7 mouse cellular contexts compared by ENCODE assay signal in genomic region chrX:43427111-43427510, GRCm38 (mm10). TPM values are rescaled to one million over a fixed set of nuclear protein-coding genes. Genes with fewer than 3 reads are reported as not detected.
A peak's percentile ranks its signal among the peaks of the same experiment; 100 is the strongest.
DNase-seq lines count a peak whose midpoint lies in the region; ATAC-seq lines count a peak whose summit lies in the region.

No protein-coding gene starts in this region.

- no peak overlapping the region for H3K9ac ChIP-seq in embryonic facial prominence, embryonic 13.5 days
- H3K9ac ChIP-seq in midbrain, embryonic 16.5 days (ENCODE audit: low read depth, low read length), result peak overlapping the region; percentile 65

- DNase-seq in cerebellum, adult 8-10 months, result peak; percentile 61
- DNase-seq in layer of hippocampus, adult 8-10 months (ENCODE audit: low spot score in 2 of 2), result peak; percentile 3 to 10
- no peak for DNase-seq in heart, postnatal 14 days
- no peak for DNase-seq in kidney, adult 18-20 months
- DNase-seq in spleen, postnatal 10 days (ENCODE audit: low spot score in 2 of 2), result no peak

- H3K27ac ChIP-seq in embryonic facial prominence, embryonic 13.5 days, result no peak overlapping the region
- peak overlapping the region; percentile 64 for H3K27ac ChIP-seq in midbrain, embryonic 16.5 days (ENCODE audit: low read length)

- ATAC-seq in embryonic facial prominence, embryonic 13.5 days (ENCODE audit: insufficient number of reproducible peaks, insufficient read depth, low FRiP score, low TSS enrichment, low read depth), result no peak
- no peak for ATAC-seq in midbrain, embryonic 16.5 days

- H3K4me2 ChIP-seq in embryonic facial prominence, embryonic 13.5 days, result peak overlapping the region; percentile 67
- H3K4me2 ChIP-seq in midbrain, embryonic 16.5 days (ENCODE audit: low read length), result peak overlapping the region; percentile 64

- H3K36me3 ChIP-seq in embryonic facial prominence, embryonic 13.5 days, result no peaks in the 10 kb centered on the region
- H3K36me3 ChIP-seq in midbrain, embryonic 16.5 days (ENCODE audit: control insufficient read depth, insufficient read depth, low read length), result no peaks in the 10 kb centered on the region

- no peaks in the 10 kb centered on the region for H3K4me1 ChIP-seq in embryonic facial prominence, embryonic 13.5 days
- H3K4me1 ChIP-seq in midbrain, embryonic 16.5 days (ENCODE audit: control insufficient read depth, insufficient read depth, low read length), result no peaks in the 10 kb centered on the region

- no peaks in the 10 kb centered on the region for H3K9me3 ChIP-seq in embryonic facial prominence, embryonic 13.5 days
- H3K9me3 ChIP-seq in midbrain, embryonic 16.5 days (replicated peaks; ENCODE audit: control insufficient read depth, low read length, poor library complexity, severe bottlenecking), result no peaks in the 10 kb centered on the region

- H3K4me3 ChIP-seq in embryonic facial prominence, embryonic 13.5 days, result peak overlapping the region; percentile 40
- H3K4me3 ChIP-seq in midbrain, embryonic 16.5 days (ENCODE audit: low read depth, low read length), result peak overlapping the region; percentile 52

- peaks cover 20% of the 10 kb centered on the region for H3K27me3 ChIP-seq in embryonic facial prominence, embryonic 13.5 days
- no peaks in the 10 kb centered on the region for H3K27me3 ChIP-seq in midbrain, embryonic 16.5 days (ENCODE audit: control insufficient read depth, insufficient read depth, low read depth, low read length)

- intact Hi-C loops in heart, postnatal 14 days (cut with DNase I), result no loop called here

- 29% methylated on average over 10 of the region's 10 CpGs for WGBS in embryonic facial prominence, embryonic 13.5 days
- WGBS in midbrain, embryonic 16.5 days, result 15% methylated on average over 10 of the region's 10 CpGs

RNA-seq across cellular contexts. Expression of gene Tenm1, which starts 1.8 kb away (rescaled TPM):
- 2.2 TPM in 2 replicates for polyA plus RNA-seq in embryonic facial prominence, embryonic 13.5 days (2015; fragmentation: Nextera tagmentation; extraction: Ambion mirVana)
- total RNA-seq in layer of hippocampus, adult 8-10 months (2022), result 10 to 100 TPM; 31.3 to 35.7 (median 33.9) TPM
- 42.2 and 42.5 TPM in 2 replicates for polyA plus RNA-seq in midbrain, embryonic 16.5 days (2015; fragmentation: Nextera tagmentation; extraction: Ambion mirVana)
- under 1 TPM; 0.17 TPM for total RNA-seq in heart, postnatal 14 days (2021)

Comparison
In these comparisons a context has a peak if more than half of its experiments do, and no peak if none do; other contexts are left out.
1. DNase-seq: peak in cerebellum, adult 8-10 months (single experiment) and layer of hippocampus, adult 8-10 months (2 of 2); none in heart, postnatal 14 days (0 of 2), kidney, adult 18-20 months (single experiment) and spleen, postnatal 10 days (0 of 2).
2. RNA of gene Tenm1, which starts 1.8 kb away (total RNA-seq): 31.3 to 35.7 TPM in layer of hippocampus, adult 8-10 months; 0.17 TPM in heart, postnatal 14 days; every median in the first group is over 10 times any median in the second.